Mouse (Mus musculus) mesoderm, embryonic 11.5 days (tissue): Measurements from ENCODE around the gene Ppp1r9b.
"Not testable (repeated sequence)": the region's sequence is repeated elsewhere in the genome, so short reads cannot be mapped to it uniquely, and the experiment has no call there.

ENCODE experiments used
- DNase-seq: peaks from one replicate; pipeline ENCODE4 v3.0.0-alpha.2; 2012; ENCODE audit warnings: low read depth, low spot score

Ppp1r9b gene

GRCm38 (mm10) chr11:94990749-94991577 lies at the start of gene Ppp1r9b:
Gene Ppp1r9b, plus strand, starts transcription at chr11:94991035.
- DNase-seq = peak; percentile 92

GRCm38 (mm10) chr11:94941121-94941520 lies 49.7 kb upstream of the Ppp1r9b start:
- DNase-seq = no peak

- no peak for DNase-seq
Observed at GRCm38 (mm10) chr11:94941776-94942175, 49.1 kb upstream of the Ppp1r9b start.

GRCm38 (mm10) chr11:94942282-94943023 lies 48.4 kb upstream of the Ppp1r9b start:
- DNase-seq = peak; percentile 52

- no peak for DNase-seq
Observed at GRCm38 (mm10) chr11:94943054-94943453, 47.8 kb upstream of the Ppp1r9b start.

GRCm38 (mm10) chr11:94944295-94944694 lies 46.5 kb upstream of the Ppp1r9b start:
- DNase-seq = no peak

GRCm38 (mm10) chr11:94945236-94945635 lies 45.6 kb upstream of the Ppp1r9b start:
- no peak for DNase-seq

- DNase-seq = peak; percentile 30
Observed at GRCm38 (mm10) chr11:94952169-94952568, 38.7 kb upstream of the Ppp1r9b start.

GRCm38 (mm10) chr11:94955103-94955502 lies 35.7 kb upstream of the Ppp1r9b start:
- peak; percentile 53 for DNase-seq

GRCm38 (mm10) chr11:94957693-94958064 lies 33.2 kb upstream of the Ppp1r9b start:
- no peak for DNase-seq

- DNase-seq = no peak
Observed at GRCm38 (mm10) chr11:94958065-94958858, 32.6 kb upstream of the Ppp1r9b start.

GRCm38 (mm10) chr11:94962534-94963101 lies 28.2 kb upstream of the Ppp1r9b start:
- no peak for DNase-seq

- no peak for DNase-seq
Observed at GRCm38 (mm10) chr11:94967419-94967818, 23.4 kb upstream of the Ppp1r9b start, which contains the start of gene Hils1. Gene Hils1, plus strand, starts transcription at chr11:94967593.

GRCm38 (mm10) chr11:94968187-94968586 lies 22.6 kb upstream of the Ppp1r9b start:
- DNase-seq = no peak

GRCm38 (mm10) chr11:94969709-94970108 lies 21.1 kb upstream of the Ppp1r9b start:
- DNase-seq = not testable (repeated sequence)

GRCm38 (mm10) chr11:94970210-94970943 lies 20.5 kb upstream of the Ppp1r9b start:
- DNase-seq = peak; percentile 86

GRCm38 (mm10) chr11:94971895-94972615 lies 18.8 kb upstream of the Ppp1r9b start:
- no peak for DNase-seq

- no peak for DNase-seq
Observed at GRCm38 (mm10) chr11:94972887-94973286, 17.9 kb upstream of the Ppp1r9b start.

GRCm38 (mm10) chr11:94973313-94973712 lies 17.5 kb upstream of the Ppp1r9b start:
- no peak for DNase-seq

- no peak for DNase-seq
Observed at GRCm38 (mm10) chr11:94974951-94975350, 15.9 kb upstream of the Ppp1r9b start.
